In genomic region chr3:153961632-153962389, GRCm38 (mm10) we compare ENCODE assay signal across 8 mouse cellular contexts. TPM values are rescaled to one million over a fixed set of nuclear protein-coding genes. Genes with fewer than 3 reads are reported as not detected.
DNase-seq lines count a peak whose midpoint lies in the region; ATAC-seq and TF ChIP-seq lines count a peak whose summit lies in the region.

No protein-coding gene starts in this region.

- H3K9ac ChIP-seq in intestine, postnatal 0 days (ENCODE audit: low read depth, low read length): no peak overlapping the region
- no peak overlapping the region for H3K9ac ChIP-seq in intestine, embryonic 16.5 days (ENCODE audit: low read depth, low read length)

- H3K27ac ChIP-seq in intestine, postnatal 0 days (ENCODE audit: low read depth, low read length): no peak overlapping the region
- H3K27ac ChIP-seq in intestine, embryonic 16.5 days (ENCODE audit: low read length): no peak overlapping the region

- TF ChIP-seq CTCF in intestine, postnatal 0 days (IDR thresholded peaks at IDR 0.05; ENCODE audit: low read depth): peak; percentile 72

- H3K4me2 ChIP-seq in intestine, postnatal 0 days (replicated peaks; ENCODE audit: low read depth): no peak overlapping the region
- H3K4me2 ChIP-seq in intestine, embryonic 16.5 days (ENCODE audit: low read depth, low read length): no peak overlapping the region

- H3K4me3 ChIP-seq in intestine, postnatal 0 days (ENCODE audit: low read depth, low read length): no peak overlapping the region
- H3K4me3 ChIP-seq in intestine, embryonic 16.5 days (ENCODE audit: low read length): no peak overlapping the region

- no peak for ATAC-seq in intestine, postnatal 0 days
- no peak for ATAC-seq in intestine, embryonic 16.5 days

- WGBS in intestine, postnatal 0 days: 78% methylated on average over 6 of the region's 6 CpGs
- 78% methylated on average over 6 of the region's 6 CpGs for WGBS in intestine, embryonic 16.5 days

- no peaks in the 10 kb centered on the region for H3K4me1 ChIP-seq in intestine, postnatal 0 days (replicated peaks; ENCODE audit: control insufficient read depth, insufficient read depth, low read length)
- no peaks in the 10 kb centered on the region for H3K4me1 ChIP-seq in intestine, embryonic 16.5 days (ENCODE audit: control insufficient read depth, insufficient read depth, low read length)

- H3K27me3 ChIP-seq in intestine, postnatal 0 days (replicated peaks; ENCODE audit: control insufficient read depth, insufficient read depth, low read length): no peaks in the 10 kb centered on the region
- no peaks in the 10 kb centered on the region for H3K27me3 ChIP-seq in intestine, embryonic 16.5 days (replicated peaks; ENCODE audit: control insufficient read depth, insufficient read depth, low read length)

- H3K36me3 ChIP-seq in intestine, postnatal 0 days (ENCODE audit: control insufficient read depth, insufficient read depth): no peaks in the 10 kb centered on the region
- H3K36me3 ChIP-seq in intestine, embryonic 16.5 days (ENCODE audit: control insufficient read depth, insufficient read depth, low read length): no peaks in the 10 kb centered on the region

- peak; percentile 16 for DNase-seq in CD4-positive helper T cell, adult 2 months (ENCODE audit: low read depth, low spot score)
- DNase-seq in R1 (ENCODE audit: low read depth, low spot score): peak; percentile 57
- peak; percentile 32 for DNase-seq in lung, postnatal 10 days
- DNase-seq in gastrocnemius, postnatal 4 days (ENCODE audit: low spot score in 2 of 2): no peak
- DNase-seq in cerebellum, adult 9-10 months: no peak
- DNase-seq in gastrocnemius, postnatal 25 days: no peak

- no peaks in the 10 kb centered on the region for H3K9me3 ChIP-seq in intestine, postnatal 0 days (ENCODE audit: control insufficient read depth)
- no peaks in the 10 kb centered on the region for H3K9me3 ChIP-seq in intestine, embryonic 16.5 days (ENCODE audit: control insufficient read depth, low read length)

RNA-seq across cellular contexts. Expression of gene Slc44a5, which starts 11.4 kb away (rescaled TPM):
- 0.43 and 0.51 TPM in 2 replicates for polyA plus RNA-seq in intestine, postnatal 0 days (2015; fragmentation: Nextera tagmentation; extraction: Ambion mirVana)
- polyA plus RNA-seq in intestine, embryonic 16.5 days (2015; fragmentation: Nextera tagmentation; extraction: Ambion mirVana): 0.56 and 0.59 TPM in 2 replicates
- total RNA-seq in gastrocnemius, postnatal 4 days (2021): 1 to 10 TPM; 2.8 to 3.0 TPM
- under 1 TPM; 0.13 to 0.27 TPM for total RNA-seq in gastrocnemius, postnatal 25 days (2021)

RNA-seq across cellular contexts. Expression of gene Acadm, which starts 17.4 kb away (rescaled TPM):
- 148 and 153 TPM in 2 replicates for polyA plus RNA-seq in intestine, postnatal 0 days (2015; fragmentation: Nextera tagmentation; extraction: Ambion mirVana)
- polyA plus RNA-seq in intestine, embryonic 16.5 days (2015; fragmentation: Nextera tagmentation; extraction: Ambion mirVana): 146 and 152 TPM in 2 replicates
- total RNA-seq in gastrocnemius, postnatal 4 days (2021): 100 to 1,000 TPM; 242 to 298 TPM
- 100 to 1,000 TPM; 256 to 346 TPM for total RNA-seq in gastrocnemius, postnatal 25 days (2021)

RNA-seq across cellular contexts. Expression of gene Rabggtb, which starts 49.0 kb away (rescaled TPM):
- 36.3 and 36.7 TPM in 2 replicates for polyA plus RNA-seq in intestine, postnatal 0 days (2015; fragmentation: Nextera tagmentation; extraction: Ambion mirVana)
- polyA plus RNA-seq in intestine, embryonic 16.5 days (2015; fragmentation: Nextera tagmentation; extraction: Ambion mirVana): 49.4 and 54.2 TPM in 2 replicates
- total RNA-seq in gastrocnemius, postnatal 4 days (2021): 10 to 100 TPM; 63.4 to 74.3 TPM
- 10 to 100 TPM; 64.1 to 65.0 TPM for total RNA-seq in gastrocnemius, postnatal 25 days (2021)

RNA-seq across cellular contexts. Expression of gene Msh4, which starts 55.9 kb away (rescaled TPM):
- polyA plus RNA-seq in intestine, postnatal 0 days (2015; fragmentation: Nextera tagmentation; extraction: Ambion mirVana): 0.04 and 0.05 TPM in 2 replicates
- 0.06 and 0.07 TPM in 2 replicates for polyA plus RNA-seq in intestine, embryonic 16.5 days (2015; fragmentation: Nextera tagmentation; extraction: Ambion mirVana)
- under 1 TPM; 0.17 to 0.21 TPM for total RNA-seq in gastrocnemius, postnatal 4 days (2021)
- not detected for total RNA-seq in gastrocnemius, postnatal 25 days (2021)

Comparison
In these comparisons a context has a peak if more than half of its experiments do, and no peak if none do; other contexts are left out.
1. DNase-seq: peak in CD4-positive helper T cell, adult 2 months (single experiment), R1 (single experiment) and lung, postnatal 10 days (single experiment); none in gastrocnemius, postnatal 4 days (0 of 2), cerebellum, adult 9-10 months (single experiment) and gastrocnemius, postnatal 25 days (single experiment).